Mouse (Mus musculus) embryonic fibroblast, embryonic 13.5 days (primary cell): Measurements from ENCODE around the gene Sox4.

Experiments used
- CTCF ChIP-seq: IDR thresholded peaks from 2 replicates; pipeline ENCODE4 v1.5.1; 2011; ENCODE audit warnings: mild to moderate bottlenecking, control low read depth, low read length, moderate library complexity, borderline replicate concordance; ENCODE audit not compliant: insufficient read depth
- POLR2A ChIP-seq: IDR thresholded peaks from 2 replicates; pipeline ENCODE4 v1.6.1; 2011; ENCODE audit warnings: low read depth, mild to moderate bottlenecking, control low read depth, low read length, moderate library complexity

GRCm38 (mm10) chr13:28949279-28949915, 4.1 kb downstream of the Sox4 start:
- TF ChIP-seq CTCF (no peak), POLR2A (no peak)
